Mouse (Mus musculus) cerebellum, adult 9-11 months (tissue): ENCODE data around the gene Eif5b.

Experiments used
- DNase-seq: peaks from one replicate; pipeline ENCODE4 v3.0.0; 2022

Gene Eif5b

GRCm38 (mm10) chr1:38011647-38012046 is 13.8 kb downstream of the Eif5b start:
- DNase-seq = no peak

- no peak for DNase-seq
These were observed 14.3 kb downstream of the Eif5b start for GRCm38 (mm10) chr1:38012104-38012503.

GRCm38 (mm10) chr1:38012509-38012908 is 14.7 kb downstream of the Eif5b start:
- DNase-seq = no peak

DNA sequence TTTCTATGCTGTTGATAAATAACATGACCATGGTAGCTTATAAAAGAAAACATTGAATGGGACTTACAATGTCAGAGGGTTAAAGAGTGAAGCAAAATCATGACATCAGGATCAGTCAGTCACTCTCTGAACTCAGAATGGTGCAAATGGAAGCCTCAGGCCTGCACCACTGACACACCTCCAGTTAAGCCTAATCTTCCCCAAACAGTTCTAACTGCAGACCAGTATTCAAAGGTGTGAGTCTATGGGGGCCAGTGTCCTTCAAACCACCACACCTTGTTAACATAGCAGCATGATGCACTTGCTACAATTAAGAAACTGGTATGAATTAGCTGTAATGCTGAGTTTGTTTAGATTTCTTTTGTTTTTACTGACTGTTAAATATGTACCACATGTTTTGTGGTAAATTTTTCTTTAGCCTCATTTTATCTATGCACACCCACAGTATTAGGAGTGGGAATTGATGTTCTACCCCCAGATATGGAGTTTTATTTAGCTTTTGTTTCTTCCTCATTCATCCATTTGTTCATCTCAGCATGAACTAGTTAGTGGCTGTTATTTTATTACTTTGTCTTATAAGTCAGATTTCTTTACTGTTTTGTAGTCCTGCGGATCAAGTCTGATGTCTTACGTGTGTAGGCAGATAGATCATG is 16.9 kb downstream of the Eif5b start:
- DNase-seq = no peak

GRCm38 (mm10) chr1:38027301-38027700 is 29.5 kb downstream of the Eif5b start:
- no peak for DNase-seq

DNA sequence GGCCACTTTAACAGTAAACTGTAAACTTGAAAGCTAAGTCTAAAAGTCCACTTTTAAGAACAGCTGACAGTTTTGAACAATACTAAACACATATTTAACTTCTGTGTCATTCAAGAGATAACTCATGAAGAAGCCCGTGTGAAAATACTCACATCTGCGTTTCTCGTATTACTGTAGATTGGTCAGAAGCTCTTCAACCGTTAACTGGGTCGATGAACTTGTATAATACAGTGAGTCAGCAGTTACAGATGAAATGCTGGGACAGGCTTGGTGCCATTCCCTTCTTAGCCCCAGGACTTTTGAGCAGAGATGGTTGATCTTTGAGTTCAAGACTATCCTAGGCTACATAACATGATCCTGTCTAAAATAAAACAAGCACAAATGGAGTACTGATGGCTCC is 33.6 kb downstream of the Eif5b start:
- no peak for DNase-seq

DNA sequence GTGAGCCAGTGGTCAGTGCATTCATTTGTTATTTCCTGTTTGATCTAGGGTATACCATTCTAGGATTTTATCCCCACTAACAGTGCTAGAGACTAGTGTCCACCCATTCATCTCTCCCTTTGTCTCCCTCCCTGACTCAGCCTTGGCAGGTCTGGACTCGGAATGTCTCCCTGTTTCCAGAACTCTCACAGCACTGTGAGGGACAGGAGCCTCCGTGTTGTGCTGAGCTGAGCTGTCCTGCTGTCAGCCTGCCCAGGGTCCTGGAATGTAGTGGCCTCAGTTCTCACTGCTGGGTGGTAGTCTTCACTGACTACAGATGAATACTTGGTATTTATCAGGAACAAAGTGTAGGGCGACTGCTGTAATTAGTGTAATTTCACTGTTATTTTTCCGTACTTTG is 37.7 kb downstream of the Eif5b start:
- DNase-seq = no peak

GRCm38 (mm10) chr1:38037375-38037774 is 39.6 kb downstream of the Eif5b start:
- no peak for DNase-seq

DNA sequence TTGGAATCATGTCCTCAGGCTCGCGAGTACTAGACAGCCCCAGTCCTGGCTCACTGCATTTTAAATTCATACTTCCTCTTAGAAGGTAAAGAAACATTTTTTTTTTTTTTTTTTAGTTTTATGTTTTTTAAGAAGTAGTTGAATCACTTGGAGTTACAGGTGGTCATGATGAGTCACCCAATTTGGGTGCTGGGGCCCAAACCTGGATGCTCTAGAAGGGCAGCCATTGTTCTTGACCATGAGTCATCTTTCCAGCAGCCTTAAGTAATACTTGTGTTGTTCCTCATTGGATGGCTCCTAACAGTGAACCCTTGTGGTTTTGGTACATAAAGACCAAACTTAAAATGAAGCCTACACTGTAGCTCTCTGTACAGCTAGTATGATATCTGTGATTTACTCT is 41.1 kb downstream of the Eif5b start:
- no peak for DNase-seq

- DNase-seq = peak; percentile 37
These were observed 50.3 kb downstream of the Eif5b start for GRCm38 (mm10) chr1:38048121-38048520.

- DNase-seq = no peak
These were observed 51.8 kb downstream of the Eif5b start for GRCm38 (mm10) chr1:38049562-38049961.

GRCm38 (mm10) chr1:38055176-38055575 is 57.4 kb downstream of the Eif5b start:
- DNase-seq = no peak

- no peak for DNase-seq
These were observed 60.6 kb downstream of the Eif5b start for GRCm38 (mm10) chr1:38058417-38058816.

GRCm38 (mm10) chr1:38062156-38062555 is 64.3 kb downstream of the Eif5b start:
- peak; percentile 46 for DNase-seq

DNA sequence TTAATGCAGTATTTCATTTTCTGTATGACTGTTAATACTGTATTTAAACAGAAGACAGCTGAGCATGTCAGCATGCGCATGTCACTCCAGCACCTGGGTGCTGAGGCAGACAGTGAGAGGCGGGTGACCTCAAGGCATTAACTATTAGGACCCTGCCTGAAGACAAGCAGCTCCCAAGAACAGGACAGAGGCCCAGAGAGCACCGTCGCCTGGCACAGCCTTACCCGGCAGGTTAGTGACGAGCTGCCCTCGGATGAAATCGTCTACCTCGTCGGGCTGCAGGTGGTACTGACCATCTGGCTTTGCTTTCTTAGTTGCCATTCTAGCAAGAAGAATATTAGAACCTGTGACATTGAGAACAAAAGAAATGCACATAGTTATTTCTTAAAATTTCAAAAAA is 69.5 kb downstream of the Eif5b start:
- DNase-seq = peak; percentile 40

- DNase-seq = no peak
These were observed 73.5 kb downstream of the Eif5b start for GRCm38 (mm10) chr1:38071326-38071725.

DNA sequence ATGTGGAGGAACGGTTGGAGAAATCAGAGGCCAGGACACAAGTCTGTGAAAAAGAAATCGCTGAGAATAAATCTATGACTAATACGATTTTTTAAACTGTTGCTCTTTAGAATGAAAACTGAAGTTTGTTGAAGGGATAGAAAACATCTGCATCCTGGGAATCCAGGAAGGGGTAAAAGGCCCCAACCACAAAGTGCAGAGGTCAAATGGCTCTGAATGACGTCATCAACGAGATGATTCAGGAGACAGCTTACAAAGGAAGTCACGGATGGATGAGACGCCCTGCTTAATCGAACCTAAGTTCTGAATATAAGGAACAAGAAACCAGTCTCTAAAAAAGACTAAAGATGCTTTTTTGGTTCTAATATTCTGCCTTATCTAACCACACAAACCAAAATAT is 83.5 kb downstream of the Eif5b start:
- DNase-seq = no peak

GRCm38 (mm10) chr1:38103214-38103613 is 105.4 kb downstream of the Eif5b start:
- no peak for DNase-seq

DNA sequence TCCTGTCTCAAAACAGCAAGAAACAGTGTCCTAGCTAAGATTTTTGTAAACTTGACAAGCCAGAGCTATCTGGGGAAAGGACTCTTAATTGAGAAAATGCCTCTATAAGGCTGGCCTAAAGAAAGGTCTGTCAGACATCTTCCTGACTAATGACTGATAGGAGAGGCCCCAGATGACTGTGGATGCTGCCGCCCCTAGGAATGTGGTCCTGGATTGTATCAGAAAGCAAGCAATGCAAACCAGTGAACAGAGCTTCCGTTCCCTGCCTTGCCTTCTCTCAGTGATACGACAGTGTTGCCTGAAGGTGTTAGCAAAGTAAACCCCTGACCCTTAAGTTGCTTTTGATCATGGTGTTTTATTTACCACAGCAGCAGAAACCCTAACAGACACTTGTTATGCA is 106.0 kb downstream of the Eif5b start:
- DNase-seq = no peak
